Mouse (Mus musculus) intestine, embryonic 15.5 days (tissue): ENCODE measurements at regions not wholly inside any gene's neighbourhood (a gene's known extent, or its start where the extent isn't known, plus 50 kb on each side); places are given as distances from the start of the nearest gene placed in this dataset.
A peak's percentile ranks its signal among the peaks of the same experiment; 100 is the strongest.

Experiments
- ATAC-seq: fragments of 200-750 bp; cut with Nextera tagmentation; 2 replicates; pipeline ENCODE4 v1.8.0; 2017; ENCODE audit warnings: moderate TSS enrichment, moderate library complexity
- H3K27ac ChIP-seq: fragments of 300-500 bp; sonication (generic); 2 replicates; pipeline ENCODE4 v1.5.1; 2015; ENCODE audit warnings: mild to moderate bottlenecking, inconsistent platforms
- H3K27me3 ChIP-seq: fragments of 300-500 bp; sonication (generic); replicated peaks from 2 replicates; pipeline ENCODE4 v1.6.1; 2015; ENCODE audit warnings: inconsistent platforms
- H3K36me3 ChIP-seq: fragments of 300-500 bp; sonication (generic); 2 replicates; pipeline ENCODE4 v1.6.1; 2015; ENCODE audit warnings: inconsistent platforms
- H3K4me1 ChIP-seq: fragments of 300-500 bp; sonication (generic); replicated peaks from 2 replicates; pipeline ENCODE4 v1.6.1; 2015; ENCODE audit warnings: inconsistent platforms
- H3K4me2 ChIP-seq: fragments of 300-500 bp; sonication (generic); replicated peaks from 2 replicates; pipeline ENCODE4 v1.6.1; 2015; ENCODE audit warnings: mild to moderate bottlenecking, inconsistent platforms
- H3K4me3 ChIP-seq: fragments of 300-500 bp; sonication (generic); replicated peaks from 2 replicates; pipeline ENCODE4 v1.5.1; 2015; ENCODE audit warnings: inconsistent platforms
- H3K9ac ChIP-seq: fragments of 300-500 bp; sonication (generic); 2 replicates; pipeline ENCODE4 v1.6.1; 2015; ENCODE audit warnings: inconsistent platforms
- H3K9me3 ChIP-seq: fragments of 300-500 bp; sonication (generic); 2 replicates; pipeline ENCODE4 v1.6.1; 2016; ENCODE audit warnings: inconsistent platforms
- WGBS: fragments of 180-500 bp; shearing (Covaris S2); methylation state at CpG from one replicate; pipeline ENCODE4 v1.1.7; 2015; 5-methylcytosine and 5-hydroxymethylcytosine counted together

GRCm38 (mm10) chr12:12601362-12601761, 339.4 kb downstream of the Fam49a start:
- Histone ChIP-seq H3K4me2 (no peak overlapping the region), H3K4me1 (no peaks in the 10 kb centered on the region), H3K36me3 (no peaks in the 10 kb centered on the region), H3K27me3 (no peaks in the 10 kb centered on the region), H3K27ac (no peak overlapping the region), H3K4me3 (no peak overlapping the region), H3K9ac (no peak overlapping the region), H3K9me3 (no peaks in the 10 kb centered on the region)
- 29% methylated on average over 2 of the region's 2 CpGs for WGBS
- no peak for ATAC-seq

- Histone ChIP-seq H3K27ac (no peak overlapping the region), H3K4me3 (no peak overlapping the region), H3K9ac (no peak overlapping the region), H3K27me3 (no peaks in the 10 kb centered on the region), H3K4me2 (no peak overlapping the region), H3K4me1 (no peaks in the 10 kb centered on the region), H3K9me3 (no peaks in the 10 kb centered on the region), H3K36me3 (no peaks in the 10 kb centered on the region)
- WGBS = 78% methylated on average over 3 of the region's 3 CpGs
- no peak for ATAC-seq
Measured at GRCm38 (mm10) chr12:12595399-12595798, 333.5 kb downstream of the Fam49a start.

- no peaks in the 10 kb centered on the region for H3K9me3 ChIP-seq
- no peaks in the 10 kb centered on the region for H3K36me3 ChIP-seq
- no peak overlapping the region for H3K9ac ChIP-seq
- no peak overlapping the region for H3K4me2 ChIP-seq
- no peak for ATAC-seq
- no peaks in the 10 kb centered on the region for H3K27me3 ChIP-seq
- no peak overlapping the region for H3K27ac ChIP-seq
- H3K4me3 ChIP-seq = no peak overlapping the region
- WGBS = 90% methylated on average over 3 of the region's 3 CpGs
- no peaks in the 10 kb centered on the region for H3K4me1 ChIP-seq
Measured at GRCm38 (mm10) chr12:12594567-12594966, 332.6 kb downstream of the Fam49a start.

DNA sequence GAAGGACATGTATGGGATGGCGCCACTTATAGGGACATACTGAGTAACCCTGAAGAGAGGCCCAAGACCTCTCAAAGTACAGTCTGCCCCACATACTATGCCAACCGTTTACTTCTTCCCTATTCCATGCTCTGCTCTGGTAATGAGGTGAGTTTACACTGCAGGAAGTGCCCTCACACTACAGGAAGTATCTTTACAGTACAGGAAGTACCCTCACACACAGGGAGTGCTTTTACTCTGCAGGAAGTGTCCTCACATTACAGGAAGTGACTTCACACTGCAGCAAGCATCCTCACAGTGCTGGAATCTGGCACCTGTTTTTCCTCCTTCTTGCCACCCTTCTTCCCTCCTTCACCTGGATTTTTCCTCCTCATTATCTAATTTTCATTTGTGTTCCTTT, 331.4 kb downstream of the Fam49a start:
- H3K27me3 ChIP-seq = no peaks in the 10 kb centered on the region
- H3K36me3 ChIP-seq = no peaks in the 10 kb centered on the region
- ATAC-seq = no peak
- H3K4me1 ChIP-seq = no peaks in the 10 kb centered on the region
- no peak overlapping the region for H3K9ac ChIP-seq
- H3K27ac ChIP-seq = no peak overlapping the region
- H3K4me2 ChIP-seq = no peak overlapping the region
- no peaks in the 10 kb centered on the region for H3K9me3 ChIP-seq
- H3K4me3 ChIP-seq = no peak overlapping the region
- WGBS = 94% methylated on average over 2 of the region's 2 CpGs

DNA sequence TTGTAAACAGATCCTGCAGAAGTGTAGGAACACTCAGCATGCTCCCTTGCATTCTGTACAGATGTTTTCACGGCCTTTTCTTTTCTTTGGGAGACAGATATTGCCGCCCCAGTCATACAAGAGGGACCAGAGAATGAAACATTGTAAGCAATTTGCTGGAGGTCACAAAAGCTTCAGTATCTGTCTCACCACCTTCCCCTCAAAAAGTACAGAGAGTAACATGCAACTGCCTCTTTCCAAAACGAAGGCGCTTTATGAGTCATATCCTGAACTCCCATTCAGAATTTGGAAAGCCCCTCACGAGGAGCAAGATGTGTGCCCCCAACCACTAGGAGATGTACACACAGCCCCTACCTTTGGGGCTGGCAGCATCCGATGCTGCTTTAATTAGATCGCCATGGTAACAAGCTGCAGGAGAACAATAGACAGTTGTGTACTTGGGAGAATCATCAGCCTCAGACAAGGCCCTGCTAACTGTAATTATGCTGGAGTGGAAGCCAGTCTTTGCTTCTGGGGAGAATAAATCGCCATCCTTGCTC, 328.9 kb downstream of the Fam49a start:
- Histone ChIP-seq H3K27ac (no peak overlapping the region), H3K4me1 (no peaks in the 10 kb centered on the region), H3K4me2 (no peak overlapping the region), H3K36me3 (no peaks in the 10 kb centered on the region), H3K27me3 (no peaks in the 10 kb centered on the region), H3K9me3 (no peaks in the 10 kb centered on the region), H3K4me3 (no peak overlapping the region), H3K9ac (no peak overlapping the region)
- WGBS = 77% methylated on average over 8 of the region's 8 CpGs
- 0 out of 2 replicates have a peak, but pooled peaks have one; percentile 39 for ATAC-seq

GRCm38 (mm10) chr12:12588771-12589370, 326.9 kb downstream of the Fam49a start:
- H3K4me3 ChIP-seq = no peak overlapping the region
- H3K4me2 ChIP-seq = no peak overlapping the region
- H3K36me3 ChIP-seq = no peaks in the 10 kb centered on the region
- no peak overlapping the region for H3K27ac ChIP-seq
- no peaks in the 10 kb centered on the region for H3K4me1 ChIP-seq
- no peak overlapping the region for H3K9ac ChIP-seq
- no peak for ATAC-seq
- H3K27me3 ChIP-seq = no peaks in the 10 kb centered on the region
- H3K9me3 ChIP-seq = no peaks in the 10 kb centered on the region
- 75% methylated on average over 5 of the region's 5 CpGs for WGBS

- Histone ChIP-seq H3K4me2 (no peak overlapping the region), H3K27ac (no peak overlapping the region), H3K4me1 (peaks cover 5% of the 10 kb centered on the region; the same call in 1 of the 2 replicates), H3K4me3 (no peak overlapping the region), H3K27me3 (no peaks in the 10 kb centered on the region), H3K9me3 (no peaks in the 10 kb centered on the region), H3K9ac (no peak overlapping the region), H3K36me3 (no peaks in the 10 kb centered on the region)
- ATAC-seq = no peak
- 45% methylated on average over 6 of the region's 6 CpGs for WGBS
Measured at GRCm38 (mm10) chr12:12586436-12586835, 324.5 kb downstream of the Fam49a start.

GRCm38 (mm10) chr12:12581271-12582186, 319.6 kb downstream of the Fam49a start:
- peak; percentile 72 for ATAC-seq

DNA sequence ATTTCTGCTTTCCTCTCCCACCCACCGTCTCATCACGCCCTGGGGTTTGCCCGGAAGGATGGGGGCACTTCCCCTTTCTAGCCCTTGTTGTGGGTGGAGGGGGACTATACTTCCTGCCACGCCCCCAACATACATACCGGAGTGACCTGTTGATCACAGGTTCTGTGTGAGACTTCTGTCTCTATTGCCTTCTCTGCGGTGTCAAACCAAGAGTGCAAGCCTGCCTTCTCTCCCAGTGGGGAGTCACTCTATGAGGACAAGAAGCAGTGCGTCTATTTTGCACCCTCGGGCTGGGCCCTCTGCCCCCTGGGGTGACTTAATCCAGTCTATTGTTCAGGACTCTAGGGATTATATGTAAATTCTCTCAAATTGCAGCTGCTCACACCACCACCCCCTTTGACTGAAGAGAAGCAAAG, 318.8 kb downstream of the Fam49a start:
- peaks cover 15% of the 10 kb centered on the region; the same call in 1 of the 2 replicates for H3K4me1 ChIP-seq
- peak; percentile 47 for ATAC-seq
- no peaks in the 10 kb centered on the region for H3K9me3 ChIP-seq
- 23% methylated on average over 8 of the region's 8 CpGs for WGBS
- H3K36me3 ChIP-seq = no peaks in the 10 kb centered on the region
- H3K9ac ChIP-seq = no peak overlapping the region
- H3K27me3 ChIP-seq = no peaks in the 10 kb centered on the region
- H3K27ac ChIP-seq = no peak overlapping the region
- no peak overlapping the region for H3K4me2 ChIP-seq
- H3K4me3 ChIP-seq = no peak overlapping the region

More at GRCm38 (mm10) chr12:12581271-12582186, 319.6 kb downstream of the Fam49a start:
- Histone ChIP-seq H3K9ac (no peak overlapping the region), H3K27me3 (no peaks in the 10 kb centered on the region), H3K36me3 (no peaks in the 10 kb centered on the region), H3K27ac (no peak overlapping the region), H3K9me3 (no peaks in the 10 kb centered on the region), H3K4me1 (peaks cover 15% of the 10 kb centered on the region; the same call in 1 of the 2 replicates), H3K4me3 (no peak overlapping the region), H3K4me2 (peak overlapping the region; percentile 12; the same call in 1 of the 2 replicates)
- WGBS = 25% methylated on average over 19 of the region's 19 CpGs

DNA sequence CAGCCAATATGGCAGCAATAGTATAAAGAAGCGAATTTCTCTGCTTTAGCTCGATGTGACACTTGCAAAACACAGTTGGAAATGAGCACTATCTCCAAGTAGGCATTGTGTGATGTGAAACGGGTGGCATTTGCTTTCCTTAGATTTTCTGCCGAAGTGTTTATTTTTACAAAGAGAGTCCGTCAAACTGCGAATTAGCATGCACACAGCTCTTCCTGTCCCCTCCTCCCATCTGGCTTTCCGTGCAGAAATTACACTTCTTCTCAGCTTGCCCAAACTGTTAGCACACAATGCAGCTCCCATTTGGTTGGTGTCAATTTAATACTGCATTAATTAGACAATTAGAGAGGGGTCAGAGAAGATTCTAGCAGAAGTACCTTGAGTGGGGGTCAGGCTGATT, 316.3 kb downstream of the Fam49a start:
- no peaks in the 10 kb centered on the region for H3K36me3 ChIP-seq
- no peak for ATAC-seq
- no peak overlapping the region for H3K4me3 ChIP-seq
- no peak overlapping the region for H3K9ac ChIP-seq
- WGBS = 44% methylated on average over 7 of the region's 7 CpGs
- H3K4me1 ChIP-seq = peaks cover 15% of the 10 kb centered on the region; the same call in 1 of the 2 replicates
- H3K4me2 ChIP-seq = no peak overlapping the region
- H3K27ac ChIP-seq = no peak overlapping the region
- H3K27me3 ChIP-seq = no peaks in the 10 kb centered on the region
- no peaks in the 10 kb centered on the region for H3K9me3 ChIP-seq

- no peak overlapping the region for H3K27ac ChIP-seq
- 87% methylated on average over 7 of the region's 7 CpGs for WGBS
- no peak overlapping the region for H3K4me3 ChIP-seq
- H3K4me1 ChIP-seq = no peaks in the 10 kb centered on the region
- H3K27me3 ChIP-seq = no peaks in the 10 kb centered on the region
- ATAC-seq = no peak
- H3K9me3 ChIP-seq = no peaks in the 10 kb centered on the region
- H3K9ac ChIP-seq = no peak overlapping the region
- H3K4me2 ChIP-seq = no peak overlapping the region
- H3K36me3 ChIP-seq = no peaks in the 10 kb centered on the region
Measured at GRCm38 (mm10) chr12:12570563-12571251, 308.8 kb downstream of the Fam49a start.

DNA sequence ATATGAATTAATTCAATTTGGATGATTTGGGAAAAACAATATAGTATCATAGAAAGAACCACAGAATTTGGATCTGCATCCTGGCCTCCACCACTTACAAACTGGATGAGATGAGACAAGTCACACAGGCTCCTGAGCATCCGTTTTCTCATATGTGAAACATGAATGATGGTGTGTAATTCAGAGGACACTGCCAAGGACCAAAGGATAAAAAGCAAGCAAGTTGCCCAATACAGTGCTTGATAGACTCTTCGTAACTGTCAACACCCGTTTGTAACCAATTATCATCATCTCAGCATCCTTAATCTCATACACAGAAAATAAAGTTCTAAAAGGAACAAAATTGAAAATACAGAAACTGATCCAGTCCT, 305.8 kb downstream of the Fam49a start:
- Histone ChIP-seq H3K9me3 (no peaks in the 10 kb centered on the region), H3K4me3 (no peak overlapping the region), H3K4me1 (no peaks in the 10 kb centered on the region), H3K9ac (no peak overlapping the region), H3K4me2 (no peak overlapping the region), H3K36me3 (no peaks in the 10 kb centered on the region), H3K27ac (no peak overlapping the region), H3K27me3 (no peaks in the 10 kb centered on the region)
- no peak for ATAC-seq
- WGBS = 92% methylated on average over 3 of the region's 3 CpGs
